Mouse (Mus musculus) E14TG2a.4 (cell line): Measurements from ENCODE around the gene Use1.

ENCODE experiments used
- H3K27me3 ChIP-seq: 2 replicates; pipeline ENCODE4 v1.6.1; 2014; ENCODE audit warnings: low read length, control low read depth; ENCODE audit not compliant: insufficient read depth
- H3K36me3 ChIP-seq: 2 replicates; pipeline ENCODE4 v1.6.1; 2014; ENCODE audit warnings: low read length, control low read depth; ENCODE audit not compliant: insufficient read depth
- H3K4me1 ChIP-seq: replicated peaks from 2 replicates; pipeline ENCODE4 v1.6.1; 2014; ENCODE audit warnings: low read depth, low read length, control low read depth
- H3K4me3 ChIP-seq: replicated peaks from 2 replicates; pipeline ENCODE4 v1.5.1; 2014; ENCODE audit warnings: mild to moderate bottlenecking, low read length
- H3K9me3 ChIP-seq: 2 replicates; pipeline ENCODE4 v1.6.1; 2014; ENCODE audit warnings: low read length, control low read depth
- CTCF ChIP-seq: conservative IDR thresholded peaks from 2 replicates; pipeline ENCODE4 v1.5.1; 2014; ENCODE audit warnings: low read length
- NANOG ChIP-seq: IDR thresholded peaks from 2 replicates; pipeline ENCODE4 v1.6.1; 2014; ENCODE audit warnings: borderline replicate concordance, low read length, mixed read lengths
- POU5F1 ChIP-seq: IDR thresholded peaks from 2 replicates; pipeline ENCODE4 v1.6.1; 2014; ENCODE audit warnings: low read length, borderline replicate concordance

Use1 gene

GRCm38 (mm10) chr8:71411535-71412273 lies 45.1 kb downstream of the Use1 start:
- Histone ChIP-seq H3K27me3 (peaks cover 15% of the 10 kb centered on the region), H3K36me3 (peaks cover 32% of the 10 kb centered on the region), H3K4me1 (peaks cover 35% of the 10 kb centered on the region), H3K9me3 (no peaks in the 10 kb centered on the region), H3K4me3 (no peak overlapping the region)
- no peak for TF ChIP-seq NANOG
- no peak for TF ChIP-seq POU5F1
- no peak for TF ChIP-seq CTCF
